Mouse (Mus musculus) limb, embryonic 13.5 days (tissue): ENCODE results near the gene Eps15l1. TPM values are rescaled to one million over a fixed set of nuclear protein-coding genes. Genes with fewer than 3 reads are reported as not detected.

Experiments used
- ATAC-seq: fragments of 200-750 bp; cut with Nextera tagmentation; 2 replicates; pipeline ENCODE4 v1.8.0; 2017; ENCODE audit warnings: low read depth, moderate number of reproducible peaks, moderate TSS enrichment; ENCODE audit not compliant: low FRiP score
- H3K27ac ChIP-seq: fragments of 300-500 bp; sonication (generic); 2 replicates; pipeline ENCODE4 v1.5.1; 2015; ENCODE audit warnings: inconsistent platforms, mild to moderate bottlenecking, moderate library complexity
- H3K27me3 ChIP-seq: fragments of 300-500 bp; sonication (generic); 2 replicates; pipeline ENCODE4 v1.6.1; 2015; ENCODE audit warnings: mild to moderate bottlenecking, inconsistent platforms
- H3K36me3 ChIP-seq: fragments of 300-500 bp; sonication (generic); 2 replicates; pipeline ENCODE4 v1.6.1; 2015; ENCODE audit warnings: inconsistent platforms, mild to moderate bottlenecking, moderate library complexity
- H3K4me1 ChIP-seq: fragments of 300-500 bp; sonication (generic); 2 replicates; pipeline ENCODE4 v1.6.1; 2015; ENCODE audit warnings: inconsistent platforms
- H3K4me2 ChIP-seq: fragments of 300-500 bp; sonication (generic); replicated peaks from 2 replicates; pipeline ENCODE4 v1.6.1; 2015; ENCODE audit warnings: inconsistent platforms, mild to moderate bottlenecking, moderate library complexity
- H3K4me3 ChIP-seq: fragments of 300-500 bp; sonication (generic); 2 replicates; pipeline ENCODE4 v1.5.1; 2015; ENCODE audit warnings: moderate library complexity, mild to moderate bottlenecking, inconsistent platforms
- H3K9ac ChIP-seq: fragments of 300-500 bp; sonication (generic); 2 replicates; pipeline ENCODE4 v1.6.1; 2015; ENCODE audit warnings: mild to moderate bottlenecking, inconsistent platforms
- H3K9me3 ChIP-seq: fragments of 300-500 bp; sonication (generic); 2 replicates; pipeline ENCODE4 v1.6.1; 2016; ENCODE audit warnings: inconsistent platforms
- WGBS: fragments of 180-500 bp; shearing (Covaris S2); methylation state at CpG from one replicate; pipeline ENCODE4 v1.1.7; 2015; 5-methylcytosine and 5-hydroxymethylcytosine counted together
- polyA plus RNA-seq: library from polyadenylated mRNA; unstranded; fragments of >200 nt; fragmentation: Nextera tagmentation; extraction: Ambion mirVana; gene quantifications from 2 replicates; pipeline ENCODE4 v1.2.1, GENCODE M21; 2015

The Eps15l1 gene
- polyA plus RNA-seq, 1 experiment from 2014 or later, result 65.3 TPM

DNA sequence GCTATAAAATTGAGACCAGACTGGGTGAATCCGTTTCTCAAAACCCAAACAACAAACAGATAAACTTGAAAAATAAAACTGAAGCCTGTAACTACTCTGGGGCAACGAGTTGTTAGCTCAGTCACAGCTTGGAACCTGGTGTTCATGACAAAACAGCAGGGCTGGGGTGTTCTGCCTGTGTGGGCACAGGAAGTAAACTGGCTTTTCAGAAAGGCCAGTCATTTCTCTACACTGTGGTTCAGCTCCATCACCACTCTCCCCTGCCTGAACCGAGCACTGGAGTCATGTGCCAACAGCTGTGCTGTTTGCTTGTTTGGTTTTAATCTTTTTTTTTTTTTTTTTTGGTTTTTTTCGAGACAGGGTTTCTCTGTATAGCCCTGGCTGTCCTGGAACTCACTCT is 77.5 kb downstream of the Eps15l1 start:
- no peaks in the 10 kb centered on the region for H3K9me3 ChIP-seq
- no peak overlapping the region for H3K4me3 ChIP-seq
- H3K27me3 ChIP-seq, result no peaks in the 10 kb centered on the region
- H3K9ac ChIP-seq, result no peak overlapping the region
- H3K4me2 ChIP-seq, result no peak overlapping the region
- H3K27ac ChIP-seq, result no peak overlapping the region
- peaks cover 97% of the 10 kb centered on the region for H3K36me3 ChIP-seq
- H3K4me1 ChIP-seq, result no peaks in the 10 kb centered on the region
- ATAC-seq, result no peak
- WGBS, result 75% methylated on average over 4 of the region's 4 CpGs

DNA sequence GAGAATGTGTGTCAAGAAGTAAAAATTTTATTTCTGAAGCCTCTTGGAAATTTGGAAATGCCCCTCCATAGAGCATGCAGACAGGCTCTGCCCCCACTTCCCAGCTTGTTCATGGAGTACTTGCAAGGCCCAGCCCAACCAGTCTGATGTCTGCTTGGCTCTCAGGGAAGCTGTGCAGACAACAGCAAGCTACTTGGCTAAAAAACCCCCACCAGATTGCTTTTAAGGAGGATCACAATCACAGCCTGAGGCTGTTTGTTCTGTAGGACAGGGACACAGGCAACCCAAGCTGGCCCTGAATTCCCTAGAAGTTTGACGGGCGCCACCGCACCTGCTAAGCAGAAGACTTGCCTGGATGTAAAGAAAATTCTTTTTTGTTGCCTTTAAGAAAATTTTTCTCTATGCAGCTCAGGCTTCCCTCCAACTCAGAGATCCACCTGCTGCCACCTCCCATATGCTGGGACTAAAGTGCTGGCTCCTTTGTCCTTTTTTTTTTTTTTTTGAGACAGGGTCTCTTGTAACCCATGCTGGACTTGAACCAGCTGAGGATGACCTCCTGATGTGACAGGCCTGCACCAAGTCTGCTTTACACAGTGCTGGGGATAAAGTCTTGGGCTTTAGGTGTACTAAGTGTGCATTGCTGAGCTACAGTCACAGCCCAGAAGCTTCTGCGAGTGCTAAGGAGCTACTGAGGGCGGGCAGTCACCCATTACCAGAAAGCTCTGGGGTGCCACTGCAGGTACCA is 78.5 kb downstream of the Eps15l1 start:
- Histone ChIP-seq H3K9ac (no peak overlapping the region), H3K9me3 (no peaks in the 10 kb centered on the region), H3K27ac (no peak overlapping the region), H3K27me3 (no peaks in the 10 kb centered on the region), H3K36me3 (peaks cover 97% of the 10 kb centered on the region), H3K4me3 (no peak overlapping the region), H3K4me1 (no peaks in the 10 kb centered on the region), H3K4me2 (no peak overlapping the region)
- ATAC-seq, result no peak
- 89% methylated on average over 5 of the region's 5 CpGs for WGBS

DNA sequence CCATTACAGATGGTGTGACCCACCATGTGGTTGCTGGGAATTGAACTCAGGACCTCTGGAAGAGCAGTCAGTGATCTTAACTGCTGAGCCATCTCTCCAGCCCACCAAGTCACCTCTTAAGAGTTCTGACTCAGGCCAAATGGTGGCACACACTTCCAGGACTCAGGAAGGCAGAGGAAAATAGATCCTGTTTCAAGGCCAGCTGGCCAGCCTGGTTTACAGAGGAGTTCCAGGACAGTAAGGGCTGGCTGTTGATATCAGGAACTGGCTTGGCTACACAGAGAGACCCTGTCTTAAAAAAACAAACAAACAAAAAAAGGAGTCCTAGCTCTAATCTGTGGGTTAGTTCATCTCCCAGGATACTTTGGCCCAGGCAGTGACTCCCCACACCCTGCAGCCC is 84.2 kb downstream of the Eps15l1 start:
- Histone ChIP-seq H3K9ac (no peak overlapping the region), H3K4me1 (no peaks in the 10 kb centered on the region), H3K4me3 (no peak overlapping the region), H3K27ac (no peak overlapping the region), H3K27me3 (no peaks in the 10 kb centered on the region), H3K9me3 (no peaks in the 10 kb centered on the region), H3K4me2 (no peak overlapping the region), H3K36me3 (peaks cover 72% of the 10 kb centered on the region)
- ATAC-seq, result no peak

GRCm38 (mm10) chr8:72336273-72336672 is 85.0 kb downstream of the Eps15l1 start:
- no peak overlapping the region for H3K4me2 ChIP-seq
- H3K4me1 ChIP-seq, result no peaks in the 10 kb centered on the region
- no peak overlapping the region for H3K9ac ChIP-seq
- H3K4me3 ChIP-seq, result no peak overlapping the region
- no peak overlapping the region for H3K27ac ChIP-seq
- no peak for ATAC-seq
- H3K27me3 ChIP-seq, result no peaks in the 10 kb centered on the region
- WGBS, result 89% methylated on average over 2 of the region's 2 CpGs
- H3K36me3 ChIP-seq, result peaks cover 65% of the 10 kb centered on the region
- H3K9me3 ChIP-seq, result no peaks in the 10 kb centered on the region

- WGBS, result 77% methylated on average over 4 of the region's 4 CpGs
- ATAC-seq, result no peak
- H3K4me2 ChIP-seq, result no peak overlapping the region
- no peak overlapping the region for H3K4me3 ChIP-seq
- H3K27ac ChIP-seq, result no peak overlapping the region
- peaks cover 44% of the 10 kb centered on the region for H3K36me3 ChIP-seq
- H3K4me1 ChIP-seq, result no peaks in the 10 kb centered on the region
- H3K9me3 ChIP-seq, result no peaks in the 10 kb centered on the region
- no peak overlapping the region for H3K9ac ChIP-seq
- H3K27me3 ChIP-seq, result no peaks in the 10 kb centered on the region
Measured at GRCm38 (mm10) chr8:72334144-72334641, 87.1 kb downstream of the Eps15l1 start.

- no peak for ATAC-seq
- WGBS, result 44% methylated on average over 3 of the region's 3 CpGs
- no peak overlapping the region for H3K4me2 ChIP-seq
- no peak overlapping the region for H3K27ac ChIP-seq
- H3K9me3 ChIP-seq, result no peaks in the 10 kb centered on the region
- H3K36me3 ChIP-seq, result peaks cover 38% of the 10 kb centered on the region
- H3K4me3 ChIP-seq, result no peak overlapping the region
- no peaks in the 10 kb centered on the region for H3K4me1 ChIP-seq
- H3K9ac ChIP-seq, result no peak overlapping the region
- no peaks in the 10 kb centered on the region for H3K27me3 ChIP-seq
Measured at GRCm38 (mm10) chr8:72333429-72334143, 87.7 kb downstream of the Eps15l1 start.

GRCm38 (mm10) chr8:72331631-72332030 is 89.6 kb downstream of the Eps15l1 start:
- Histone ChIP-seq H3K9me3 (no peaks in the 10 kb centered on the region), H3K9ac (no peak overlapping the region), H3K27me3 (no peaks in the 10 kb centered on the region), H3K4me3 (no peak overlapping the region), H3K4me1 (no peaks in the 10 kb centered on the region), H3K36me3 (peaks cover 19% of the 10 kb centered on the region), H3K4me2 (no peak overlapping the region), H3K27ac (no peak overlapping the region)
- 89% methylated on average over 4 of the region's 4 CpGs for WGBS
- no peak for ATAC-seq

GRCm38 (mm10) chr8:72330806-72331516 is 90.3 kb downstream of the Eps15l1 start:
- H3K4me1 ChIP-seq, result no peaks in the 10 kb centered on the region
- no peaks in the 10 kb centered on the region for H3K9me3 ChIP-seq
- no peak overlapping the region for H3K4me2 ChIP-seq
- WGBS, result 78% methylated on average over 6 of the region's 6 CpGs
- H3K27ac ChIP-seq, result no peak overlapping the region
- H3K36me3 ChIP-seq, result peaks cover 12% of the 10 kb centered on the region
- H3K27me3 ChIP-seq, result no peaks in the 10 kb centered on the region
- no peak overlapping the region for H3K4me3 ChIP-seq
- no peak overlapping the region for H3K9ac ChIP-seq
- ATAC-seq, result no peak

DNA sequence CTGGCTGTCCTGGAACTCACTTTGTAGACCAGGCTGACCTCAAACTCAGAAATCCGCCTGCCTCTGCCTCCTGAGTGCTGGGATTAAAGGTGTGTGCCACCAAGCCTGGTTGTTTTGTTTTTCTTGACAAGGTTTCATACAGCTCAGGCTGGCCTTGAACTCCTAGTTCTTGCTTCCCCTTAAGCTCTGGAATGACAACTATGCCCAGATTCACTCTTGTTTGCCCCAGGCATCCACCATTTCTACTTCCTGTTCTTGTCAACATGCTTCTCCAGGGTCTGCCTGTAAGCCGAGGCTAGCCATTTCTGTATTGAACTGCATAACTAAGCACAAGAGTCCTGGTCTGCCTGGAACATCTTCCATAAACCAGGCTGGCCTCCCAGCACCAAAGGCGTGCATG is 92.1 kb downstream of the Eps15l1 start:
- Histone ChIP-seq H3K27me3 (no peaks in the 10 kb centered on the region), H3K9ac (no peak overlapping the region), H3K4me1 (no peaks in the 10 kb centered on the region), H3K36me3 (no peaks in the 10 kb centered on the region), H3K4me2 (no peak overlapping the region), H3K9me3 (no peaks in the 10 kb centered on the region), H3K4me3 (no peak overlapping the region), H3K27ac (no peak overlapping the region)
- no peak for ATAC-seq
- 85% methylated on average over 3 of the region's 3 CpGs for WGBS

GRCm38 (mm10) chr8:72324708-72325107 is 96.6 kb downstream of the Eps15l1 start:
- H3K27me3 ChIP-seq, result peaks cover 40% of the 10 kb centered on the region
- H3K36me3 ChIP-seq, result no peaks in the 10 kb centered on the region
- no peak overlapping the region for H3K4me2 ChIP-seq
- no peak overlapping the region for H3K9ac ChIP-seq
- no peak overlapping the region for H3K4me3 ChIP-seq
- H3K4me1 ChIP-seq, result peaks cover 18% of the 10 kb centered on the region
- no peak; the same call in 1 of the 2 replicates for ATAC-seq
- no peaks in the 10 kb centered on the region for H3K9me3 ChIP-seq
- 64% methylated on average over 2 of the region's 2 CpGs for WGBS
- no peak overlapping the region for H3K27ac ChIP-seq

DNA sequence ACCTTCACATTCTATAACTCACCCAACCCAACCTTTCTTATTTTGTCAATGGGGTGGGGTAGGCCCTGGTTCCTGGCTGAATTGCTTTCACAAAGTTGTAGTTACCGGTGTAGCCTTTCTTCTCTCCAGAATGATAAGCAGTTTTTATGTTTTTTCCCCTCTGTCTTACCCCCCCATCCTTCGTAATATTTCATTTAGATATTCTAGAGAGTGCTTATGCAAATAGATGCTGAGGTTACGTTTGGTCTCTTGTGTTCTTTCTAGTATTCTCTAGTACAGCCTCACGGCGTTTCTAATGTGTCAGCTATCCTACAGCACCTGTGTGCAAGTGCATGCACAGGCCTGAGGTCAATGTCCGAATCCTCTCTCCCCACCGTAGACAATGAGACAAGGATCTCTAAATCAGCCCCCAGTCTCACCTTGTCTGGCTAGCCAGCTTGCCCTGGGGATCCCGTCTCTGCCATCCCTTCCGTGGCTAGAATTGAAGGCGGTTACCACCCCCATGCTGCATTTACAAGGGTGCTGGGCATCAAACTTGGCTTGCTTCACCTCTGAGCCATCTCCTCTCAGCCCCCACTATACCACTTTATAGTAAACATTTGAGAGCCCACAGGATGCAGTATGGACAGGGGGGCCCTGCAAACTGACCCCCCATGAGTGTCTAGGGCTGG is 97.1 kb downstream of the Eps15l1 start:
- Histone ChIP-seq H3K4me2 (no peak overlapping the region), H3K4me3 (no peak overlapping the region), H3K9me3 (no peaks in the 10 kb centered on the region), H3K9ac (no peak overlapping the region), H3K36me3 (no peaks in the 10 kb centered on the region), H3K27me3 (peaks cover 45% of the 10 kb centered on the region), H3K27ac (no peak overlapping the region), H3K4me1 (peaks cover 23% of the 10 kb centered on the region)
- ATAC-seq, result no peak
- WGBS, result 82% methylated on average over 10 of the region's 10 CpGs
